Mouse (Mus musculus) spleen, adult 2 months (tissue): ENCODE measurements at regions not wholly inside any gene's neighbourhood (a gene's known extent, or its start where the extent isn't known, plus 50 kb on each side); places are given as distances from the start of the nearest gene placed in this dataset.

Source experiments
- CTCF ChIP-seq: fragments of 200-500 bp; IDR thresholded peaks from 2 replicates; pipeline ENCODE4 v1.5.1; 2011; ENCODE audit warnings: mild to moderate bottlenecking, inconsistent platforms; ENCODE audit not compliant: insufficient read depth, insufficient read length, insufficient replicate concordance; ENCODE audit errors: extremely low read depth
- POLR2A ChIP-seq: fragments of 200-500 bp; IDR thresholded peaks from 2 replicates; pipeline ENCODE4 v1.6.1; 2011; ENCODE audit warnings: low read depth, low read length, inconsistent platforms

DNA sequence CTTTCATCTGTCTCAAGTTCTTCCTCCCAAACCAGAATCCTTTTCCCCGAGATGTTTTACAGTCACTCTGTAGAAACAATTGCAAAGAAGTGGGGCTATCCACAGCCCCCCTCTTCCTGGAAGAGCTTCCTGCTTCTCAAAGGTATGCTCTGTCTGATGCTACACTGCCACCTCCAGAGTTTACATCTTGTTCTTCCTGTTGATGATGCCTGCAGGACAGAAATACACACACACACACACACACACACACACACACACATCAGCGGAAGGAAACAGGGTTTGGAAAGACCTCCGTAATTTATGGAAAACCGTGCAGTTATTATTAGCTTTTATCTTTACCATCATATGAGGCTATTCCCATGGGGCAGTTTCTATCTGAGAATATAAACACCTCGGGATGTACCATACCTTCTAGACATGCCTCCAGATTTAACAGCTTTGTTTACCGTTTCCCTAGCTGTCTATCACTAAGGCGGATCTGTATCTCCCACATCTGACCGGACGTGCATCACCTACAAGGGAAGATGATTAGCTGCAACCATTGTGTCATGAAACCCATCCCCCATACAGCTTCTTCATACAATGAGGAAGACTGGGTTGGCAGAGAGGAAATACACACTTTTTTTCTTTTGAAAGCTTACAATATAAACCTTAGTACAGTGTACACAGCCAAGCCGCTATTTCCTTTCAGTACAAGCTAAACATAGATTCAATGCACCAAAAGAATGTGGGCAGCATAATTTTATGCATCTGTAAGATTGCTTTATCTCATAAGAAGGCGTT lies 288.6 kb downstream of the Plk2 start:
- no peak for TF ChIP-seq CTCF
- no peak for TF ChIP-seq POLR2A
